Mouse (Mus musculus) bone marrow macrophage, adult 2 months (primary cell): ENCODE data around the gene Mgat4b.

Experiments
- CTCF ChIP-seq: IDR thresholded peaks from 2 replicates; pipeline ENCODE4 v1.5.1; 2012; ENCODE audit warnings: low read depth, mild to moderate bottlenecking, low read length, moderate library complexity
- POLR2A ChIP-seq: IDR thresholded peaks from 2 replicates; pipeline ENCODE4 v1.6.1; 2012; ENCODE audit warnings: mild to moderate bottlenecking, low read depth, low read length, borderline replicate concordance

- TF ChIP-seq POLR2A: no peak
- 0 out of 2 replicates have a peak, but pooled peaks have one; percentile 6 for TF ChIP-seq CTCF
These were observed 58.5 kb downstream of the Mgat4b start for GRCm38 (mm10) chr11:50269163-50269562.
